8 mouse cellular contexts compared by ENCODE assay signal in genomic region chr2:152669256-152669638, GRCm38 (mm10). TPM values are rescaled to one million over a fixed set of nuclear protein-coding genes. Genes with fewer than 3 reads are reported as not detected.
DNase-seq lines count a peak whose midpoint lies in the region; ATAC-seq lines count a peak whose summit lies in the region.

H13 (plus strand) TSS chr2:152669461.

- no peaks in the 10 kb centered on the region for H3K9me3 ChIP-seq in hindbrain, embryonic 11.5 days (ENCODE audit: control insufficient read depth, low read length)

- peak within 1 kb of the TSS; percentile 92 for H3K27ac ChIP-seq in hindbrain, embryonic 11.5 days (ENCODE audit: low read depth, low read length)

- DNase-seq in MEL-GATA-1-ER (ENCODE audit: extremely low read depth, low read depth): peak; percentile 82
- peak; percentile 90 for DNase-seq in cerebellum, adult 8-10 months
- DNase-seq in frontal cortex, adult 2 months (ENCODE audit: extremely low spot score in 1 of 2, low spot score in 1 of 2): peak; percentile 84 to 94
- peak; percentile 98 for DNase-seq in hindbrain, embryonic 11.5 days (ENCODE audit: low spot score)
- DNase-seq in layer of hippocampus, postnatal 10 days (ENCODE audit: low spot score in 2 of 2): peak; percentile 92 to 94
- peak; percentile 94 for DNase-seq in lung, postnatal 10 days
- peak; percentile 90 for DNase-seq in ovary, postnatal 36 days (ENCODE audit: low spot score)
- peak; percentile 93 for DNase-seq in thymus, postnatal 25 days

- under 1% methylated on average over 34 of the region's 35 CpGs for WGBS in hindbrain, embryonic 11.5 days

- peak; percentile 83 for ATAC-seq in hindbrain, embryonic 11.5 days (ENCODE audit: low FRiP score)

- H3K4me1 ChIP-seq in hindbrain, embryonic 11.5 days (replicated peaks; ENCODE audit: control insufficient read depth, insufficient read depth, low read length): peaks cover 10% of the 10 kb centered on the region

- peak within 1 kb of the TSS; percentile 76 for H3K4me2 ChIP-seq in hindbrain, embryonic 11.5 days (replicated peaks; ENCODE audit: low read depth, low read length)

- H3K36me3 ChIP-seq in hindbrain, embryonic 11.5 days (ENCODE audit: control insufficient read depth, insufficient read depth, low read length): no peaks in the 10 kb centered on the region

- H3K4me3 ChIP-seq in hindbrain, embryonic 11.5 days (ENCODE audit: low read depth, low read length): peak within 1 kb of the TSS; percentile 90

- no peaks in the 10 kb centered on the region for H3K27me3 ChIP-seq in hindbrain, embryonic 11.5 days (ENCODE audit: control insufficient read depth, insufficient read depth, low read length)

- peak within 1 kb of the TSS; percentile 93 for H3K9ac ChIP-seq in hindbrain, embryonic 11.5 days (ENCODE audit: low read depth, low read length)

RNA-seq across cellular contexts. Expression of gene H13, which starts in this region (rescaled TPM):
- polyA plus RNA-seq in frontal cortex, adult 2 months (2012; rRNA removed): 82.4 and 82.7 TPM in 2 replicates
- 124 and 138 TPM in 2 replicates for polyA plus RNA-seq in hindbrain, embryonic 11.5 days (2014; fragmentation: Nextera tagmentation; extraction: Ambion mirVana)
- 100 to 1,000 TPM; 109 to 114 TPM for total RNA-seq in layer of hippocampus, postnatal 10 days (2021)

Comparison
In these comparisons a context has a peak if more than half of its experiments do, and no peak if none do; other contexts are left out.
1. Peak in every context shown above with its lines: DNase-seq, ATAC-seq, H3K4me3 ChIP-seq and H3K27ac ChIP-seq.